ENCODE assay signal across 18 mouse cellular contexts in the genomic region with DNA sequence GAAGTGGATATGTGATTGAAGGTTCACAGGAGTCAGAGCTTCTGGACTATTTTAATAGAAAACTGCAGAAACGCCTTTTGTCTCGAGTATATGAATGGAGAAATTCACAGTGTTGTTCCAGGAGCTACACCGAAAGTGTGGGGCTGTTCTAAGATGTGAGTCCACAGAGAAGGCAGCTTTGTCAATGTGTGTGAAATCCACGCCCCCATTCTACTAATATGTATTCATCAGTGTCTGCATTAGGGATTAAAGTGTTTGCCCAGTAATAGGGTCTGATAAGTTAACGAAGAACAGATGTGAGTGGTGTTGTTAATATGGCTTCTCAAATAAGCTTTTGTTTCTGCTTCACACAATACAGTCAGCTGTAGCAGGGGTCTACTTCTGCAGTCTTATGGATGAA.
DNase-seq lines count a peak whose midpoint lies in the region; ATAC-seq lines count a peak whose summit lies in the region.
"Had no signal": no experiment of that assay in that cellular context is flagged by ENCODE, and none has a peak within 500 bp of the region (broad histone marks: within the 10 kb centered on the region; RNA-seq: fewer than 3 reads in every experiment).

No protein-coding gene starts in this region.

- no peaks in the 10 kb centered on the region for H3K36me3 ChIP-seq in forebrain, embryonic 11.5 days (ENCODE audit: control insufficient read depth, insufficient read depth, low read length)
- H3K36me3 ChIP-seq in forebrain, embryonic 15.5 days = no peaks in the 10 kb centered on the region
- H3K36me3 ChIP-seq in limb, embryonic 11.5 days (ENCODE audit: control insufficient read depth, insufficient read depth, low read length) = no peaks in the 10 kb centered on the region
- H3K36me3 ChIP-seq in liver, embryonic 11.5 days (ENCODE audit: control insufficient read depth, insufficient read depth, low read length) = no peaks in the 10 kb centered on the region
- H3K36me3 ChIP-seq: embryonic facial prominence, embryonic 12.5 days; heart, embryonic 13.5 days; hindbrain, embryonic 15.5 days had no signal

- no peak for DNase-seq in forebrain, embryonic 11.5 days (ENCODE audit: low spot score)
- DNase-seq in retina, postnatal 1 day = peak; percentile 8
- DNase-seq in retina, embryonic 14.5 days (ENCODE audit: low spot score) = no peak
- DNase-seq in limb, embryonic 11.5 days (ENCODE audit: low spot score) = no peak
- DNase-seq in liver, embryonic 11.5 days (ENCODE audit: low spot score) = no peak
- DNase-seq: adrenal gland, adult 2 months; adrenal gland, postnatal 25 days; cerebellum, adult 2 months; cerebellum, postnatal 10 days; gastrocnemius, postnatal 10 days; heart, postnatal 36 days had no signal

- H3K9me3 ChIP-seq in forebrain, embryonic 11.5 days (ENCODE audit: control insufficient read depth, low read length) = no peaks in the 10 kb centered on the region
- no peaks in the 10 kb centered on the region for H3K9me3 ChIP-seq in forebrain, embryonic 15.5 days
- no peaks in the 10 kb centered on the region for H3K9me3 ChIP-seq in limb, embryonic 11.5 days (ENCODE audit: control insufficient read depth, low read length)
- H3K9me3 ChIP-seq in liver, embryonic 11.5 days (ENCODE audit: control insufficient read depth, low read length) = no peaks in the 10 kb centered on the region
- H3K9me3 ChIP-seq: embryonic facial prominence, embryonic 12.5 days; heart, embryonic 13.5 days; hindbrain, embryonic 15.5 days had no signal

- no peak overlapping the region for H3K27ac ChIP-seq in forebrain, embryonic 11.5 days (ENCODE audit: low read depth, low read length)
- H3K27ac ChIP-seq in forebrain, embryonic 15.5 days (replicated peaks) = no peak overlapping the region
- H3K27ac ChIP-seq in limb, embryonic 11.5 days (replicated peaks; ENCODE audit: low read depth, low read length) = no peak overlapping the region
- H3K27ac ChIP-seq in liver, embryonic 11.5 days (ENCODE audit: low read depth, low read length) = no peak overlapping the region
- H3K27ac ChIP-seq: embryonic facial prominence, embryonic 12.5 days; heart, embryonic 13.5 days; hindbrain, embryonic 15.5 days had no signal

- peak; percentile 72 for ATAC-seq in forebrain, embryonic 11.5 days (replicated peaks; ENCODE audit: low FRiP score)
- ATAC-seq in forebrain, embryonic 15.5 days (replicated peaks) = no peak
- 0 out of 2 replicates have a peak, but pooled peaks have one; percentile 77 for ATAC-seq in limb, embryonic 11.5 days (ENCODE audit: insufficient number of reproducible peaks, low FRiP score, low TSS enrichment, low read depth)
- no peak for ATAC-seq in liver, embryonic 11.5 days (replicated peaks; ENCODE audit: low FRiP score)
- ATAC-seq: forebrain, embryonic 14.5 days; inflammation-experienced regulatory T-cells, adult 6 months; intestine, postnatal 0 days had no signal

- no peak overlapping the region for H3K4me2 ChIP-seq in forebrain, embryonic 11.5 days (ENCODE audit: low read depth, low read length, severe bottlenecking)
- H3K4me2 ChIP-seq in forebrain, embryonic 15.5 days (replicated peaks) = no peak overlapping the region
- no peak overlapping the region for H3K4me2 ChIP-seq in limb, embryonic 11.5 days (ENCODE audit: low read depth, severe bottlenecking)
- H3K4me2 ChIP-seq in liver, embryonic 11.5 days = no peak overlapping the region
- H3K4me2 ChIP-seq: embryonic facial prominence, embryonic 12.5 days; heart, embryonic 13.5 days; hindbrain, embryonic 15.5 days had no signal

- WGBS in forebrain, embryonic 11.5 days = 45% methylated on average over 5 of the region's 5 CpGs
- 23% methylated on average over 5 of the region's 5 CpGs for WGBS in forebrain, embryonic 15.5 days
- WGBS in limb, embryonic 11.5 days = 53% methylated on average over 5 of the region's 5 CpGs
- 76% methylated on average over 5 of the region's 5 CpGs for WGBS in liver, embryonic 11.5 days

- no peak overlapping the region for H3K4me3 ChIP-seq in forebrain, embryonic 11.5 days (ENCODE audit: low read depth, low read length)
- H3K4me3 ChIP-seq in forebrain, embryonic 15.5 days = no peak overlapping the region
- no peak overlapping the region for H3K4me3 ChIP-seq in limb, embryonic 11.5 days (ENCODE audit: low read depth, low read length)
- no peak overlapping the region for H3K4me3 ChIP-seq in liver, embryonic 11.5 days (ENCODE audit: low read depth, low read length)
- H3K4me3 ChIP-seq: embryonic facial prominence, embryonic 12.5 days; heart, embryonic 13.5 days; hindbrain, embryonic 15.5 days had no signal

- no peaks in the 10 kb centered on the region for H3K27me3 ChIP-seq in forebrain, embryonic 11.5 days (ENCODE audit: control insufficient read depth, insufficient read depth, low read length)
- no peaks in the 10 kb centered on the region for H3K27me3 ChIP-seq in forebrain, embryonic 15.5 days
- H3K27me3 ChIP-seq in limb, embryonic 11.5 days (ENCODE audit: control insufficient read depth, insufficient read depth, low read length) = no peaks in the 10 kb centered on the region
- H3K27me3 ChIP-seq in liver, embryonic 11.5 days (replicated peaks; ENCODE audit: control insufficient read depth, insufficient read depth, low read length) = no peaks in the 10 kb centered on the region
- H3K27me3 ChIP-seq: embryonic facial prominence, embryonic 12.5 days; heart, embryonic 13.5 days; hindbrain, embryonic 15.5 days had no signal

- no peak overlapping the region for H3K9ac ChIP-seq in forebrain, embryonic 11.5 days (ENCODE audit: low read length)
- H3K9ac ChIP-seq in forebrain, embryonic 15.5 days (replicated peaks) = no peak overlapping the region
- no peak overlapping the region for H3K9ac ChIP-seq in limb, embryonic 11.5 days (ENCODE audit: low read length)
- no peak overlapping the region for H3K9ac ChIP-seq in liver, embryonic 11.5 days (ENCODE audit: low read depth, low read length)
- H3K9ac ChIP-seq: embryonic facial prominence, embryonic 12.5 days; heart, embryonic 13.5 days; hindbrain, embryonic 15.5 days had no signal

- no peaks in the 10 kb centered on the region for H3K4me1 ChIP-seq in forebrain, embryonic 11.5 days (replicated peaks; ENCODE audit: control insufficient read depth, insufficient read depth, low read length)
- no peaks in the 10 kb centered on the region for H3K4me1 ChIP-seq in forebrain, embryonic 15.5 days
- H3K4me1 ChIP-seq in limb, embryonic 11.5 days (ENCODE audit: control insufficient read depth, insufficient read depth, low read length) = no peaks in the 10 kb centered on the region
- no peaks in the 10 kb centered on the region for H3K4me1 ChIP-seq in liver, embryonic 11.5 days (replicated peaks; ENCODE audit: control insufficient read depth, insufficient read depth, low read length)
- H3K4me1 ChIP-seq: embryonic facial prominence, embryonic 12.5 days; heart, embryonic 13.5 days; hindbrain, embryonic 15.5 days had no signal

Comparison
In these comparisons a context has a peak if more than half of its experiments do, and no peak if none do; other contexts are left out.
1. ATAC-seq: peak in forebrain, embryonic 11.5 days (single experiment) and limb, embryonic 11.5 days (single experiment); none in forebrain, embryonic 15.5 days (single experiment) and liver, embryonic 11.5 days (single experiment).